Mouse (Mus musculus): ENCODE measurements around the gene Nop53. TPM values are rescaled to one million over a fixed set of nuclear protein-coding genes. Genes with fewer than 3 reads are reported as not detected.

Gene Nop53
- polyA plus RNA-seq, 1 experiment from 2014 or later: 195 TPM

DNA sequence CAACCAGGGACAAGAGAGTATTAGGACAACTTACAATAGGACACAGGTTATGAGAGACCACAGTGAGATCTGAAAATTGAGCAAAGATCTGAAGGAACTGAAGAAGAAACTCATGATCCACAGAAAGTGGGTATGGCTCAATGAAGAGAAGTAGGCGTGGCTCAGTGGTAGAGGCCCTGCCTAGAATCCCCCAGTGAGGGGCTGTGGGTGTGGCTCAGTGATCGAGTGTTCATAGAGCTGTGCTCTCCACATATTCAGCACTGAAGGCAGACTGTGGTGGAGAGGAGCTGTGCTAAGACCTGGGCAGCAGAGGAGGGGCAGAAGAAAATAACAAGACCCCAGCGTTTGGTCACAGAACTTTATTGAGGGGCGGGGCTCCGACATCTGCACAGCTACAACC is 8.4 kb downstream of the Nop53 start:
- no peak overlapping the region for H3K9ac ChIP-seq
- H3K4me1 ChIP-seq: peaks cover 9% of the 10 kb centered on the region; the same call in 1 of the 2 replicates
- H3K27me3 ChIP-seq: no peaks in the 10 kb centered on the region
- WGBS: 90% methylated on average over 5 of the region's 5 CpGs
- no peak overlapping the region for H3K27ac ChIP-seq
- ATAC-seq (replicated peaks; ENCODE audit: low FRiP score): no peak
- no peak overlapping the region for H3K4me2 ChIP-seq
- no peak overlapping the region for H3K4me3 ChIP-seq (replicated peaks)
- no peaks in the 10 kb centered on the region; the same call in 1 of the 2 replicates for H3K9me3 ChIP-seq (replicated peaks)
- peaks cover 74% of the 10 kb centered on the region for H3K36me3 ChIP-seq

GRCm38 (mm10) chr7:15933437-15934359 is 12.2 kb downstream of the Nop53 start:
- H3K27me3 ChIP-seq: no peaks in the 10 kb centered on the region
- no peak overlapping the region for H3K9ac ChIP-seq
- peak; percentile 61 for ATAC-seq (replicated peaks; ENCODE audit: low FRiP score)
- H3K27ac ChIP-seq: peak overlapping the region; percentile 77
- H3K4me3 ChIP-seq (replicated peaks): no peak overlapping the region
- peaks cover 36% of the 10 kb centered on the region for H3K36me3 ChIP-seq
- H3K4me2 ChIP-seq: peak overlapping the region; percentile 5; the same call in 1 of the 2 replicates
- no peaks in the 10 kb centered on the region; the same call in 1 of the 2 replicates for H3K9me3 ChIP-seq (replicated peaks)
- H3K4me1 ChIP-seq: peaks cover 9% of the 10 kb centered on the region; the same call in 1 of the 2 replicates
- 40% methylated on average over 16 of the region's 16 CpGs for WGBS

DNA sequence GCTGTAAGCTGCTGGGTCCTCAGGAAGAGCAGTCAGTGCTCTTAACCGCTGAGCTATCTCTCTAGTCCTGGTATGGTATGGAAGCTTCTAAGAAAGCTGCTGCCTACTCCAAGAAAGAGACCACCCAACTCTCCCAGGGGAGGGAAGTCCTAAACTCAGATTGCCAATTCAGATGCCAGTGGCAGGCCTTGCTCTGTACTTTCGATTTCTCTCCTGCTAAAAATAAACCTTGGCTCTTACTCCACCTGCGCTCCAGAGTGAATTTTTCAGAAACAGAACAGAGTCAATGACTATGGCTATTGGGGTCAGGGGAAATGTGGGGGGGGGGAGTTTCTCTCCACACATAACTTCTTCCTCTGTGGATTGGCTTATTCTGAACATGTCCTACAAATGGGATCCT is 14.2 kb downstream of the Nop53 start:
- Histone ChIP-seq H3K27ac (no peak overlapping the region), H3K4me3 (replicated peaks) (no peak overlapping the region), H3K9me3 (replicated peaks) (no peaks in the 10 kb centered on the region; the same call in 1 of the 2 replicates), H3K27me3 (no peaks in the 10 kb centered on the region), H3K36me3 (peaks cover 16% of the 10 kb centered on the region), H3K4me2 (no peak overlapping the region), H3K9ac (no peak overlapping the region), H3K4me1 (peaks cover 9% of the 10 kb centered on the region; the same call in 1 of the 2 replicates)
- no peak for ATAC-seq (replicated peaks; ENCODE audit: low FRiP score)
- 88% methylated on average over 3 of the region's 3 CpGs for WGBS

DNA sequence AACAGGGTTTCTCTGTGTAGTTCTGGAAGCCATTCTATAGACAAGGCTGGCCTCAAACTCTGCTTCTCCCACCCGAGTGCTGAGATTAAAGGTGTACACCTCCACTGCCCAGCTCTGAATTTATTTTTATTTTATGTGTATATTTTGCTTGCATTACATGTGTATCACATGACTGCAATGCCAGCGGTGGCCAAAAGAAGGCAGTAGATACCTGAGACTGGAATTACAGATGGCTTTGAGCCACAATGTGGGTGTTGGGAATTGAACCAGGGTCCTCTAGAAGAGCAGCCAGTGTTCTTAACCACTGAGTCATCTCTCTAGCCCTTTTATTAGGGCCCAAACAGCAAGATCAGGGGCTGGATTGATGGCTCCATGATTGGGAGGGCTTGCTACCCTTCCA is 15.3 kb downstream of the Nop53 start:
- Histone ChIP-seq H3K4me1 (peaks cover 9% of the 10 kb centered on the region; the same call in 1 of the 2 replicates), H3K9me3 (replicated peaks) (no peaks in the 10 kb centered on the region; the same call in 1 of the 2 replicates), H3K27ac (no peak overlapping the region), H3K4me2 (no peak overlapping the region), H3K9ac (no peak overlapping the region), H3K4me3 (replicated peaks) (no peak overlapping the region), H3K36me3 (peaks cover 5% of the 10 kb centered on the region; the same call in 1 of the 2 replicates), H3K27me3 (no peaks in the 10 kb centered on the region)
- no peak for ATAC-seq (replicated peaks; ENCODE audit: low FRiP score)
- WGBS: 61% methylated on average over 2 of the region's 2 CpGs

- WGBS: 44% methylated on average over 4 of the region's 4 CpGs
Measured at GRCm38 (mm10) chr7:15929910-15930309, 16.0 kb downstream of the Nop53 start.

DNA sequence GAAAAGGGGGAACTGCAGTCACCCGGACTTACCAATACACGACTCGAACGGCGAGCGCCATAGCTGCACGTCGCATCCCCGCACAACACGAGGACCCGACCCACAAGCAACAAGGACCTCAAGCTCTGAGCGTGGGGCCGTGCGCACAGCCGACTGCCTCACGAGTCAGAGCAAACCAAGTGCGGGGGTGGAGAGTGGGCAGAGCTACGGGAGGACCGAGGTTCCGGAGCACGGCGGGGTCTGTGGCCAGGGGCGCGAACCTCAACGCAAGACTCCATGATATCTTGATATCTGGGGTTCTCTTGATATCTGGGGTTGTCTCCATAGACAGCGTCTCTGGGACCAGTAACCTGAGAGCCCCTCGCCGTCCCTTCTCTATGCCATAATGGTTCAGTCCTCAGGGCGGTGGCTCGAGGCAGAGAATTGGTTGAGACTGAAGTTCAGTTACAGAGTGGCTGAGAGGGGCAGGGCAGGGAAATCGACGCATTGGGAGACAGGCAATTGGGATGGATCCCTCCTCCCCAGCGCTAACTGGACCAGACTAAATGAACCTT is 23.6 kb downstream of the Nop53 start, which contains the start of gene Selenow:
TSS of gene Selenow (minus strand) at position 183 of the 554 bp plus-strand sequence.
- peaks cover 30% of the 10 kb centered on the region for H3K36me3 ChIP-seq
- peak within 1 kb of the TSS; percentile 83 for H3K4me2 ChIP-seq
- 0% methylated on average over 33 of the region's 33 CpGs for WGBS

More at GRCm38 (mm10) chr7:15929910-15930309, 16.0 kb downstream of the Nop53 start:
- Histone ChIP-seq H3K27ac (no peak overlapping the region), H3K36me3 (no peaks in the 10 kb centered on the region; the same call in 1 of the 2 replicates), H3K4me2 (no peak overlapping the region), H3K9me3 (replicated peaks) (no peaks in the 10 kb centered on the region), H3K4me3 (replicated peaks) (no peak overlapping the region), H3K4me1 (peaks cover 9% of the 10 kb centered on the region; the same call in 1 of the 2 replicates), H3K27me3 (no peaks in the 10 kb centered on the region), H3K9ac (no peak overlapping the region)
- ATAC-seq (replicated peaks; ENCODE audit: low FRiP score): 0 out of 2 replicates have a peak, but pooled peaks have one; percentile 44

DNA sequence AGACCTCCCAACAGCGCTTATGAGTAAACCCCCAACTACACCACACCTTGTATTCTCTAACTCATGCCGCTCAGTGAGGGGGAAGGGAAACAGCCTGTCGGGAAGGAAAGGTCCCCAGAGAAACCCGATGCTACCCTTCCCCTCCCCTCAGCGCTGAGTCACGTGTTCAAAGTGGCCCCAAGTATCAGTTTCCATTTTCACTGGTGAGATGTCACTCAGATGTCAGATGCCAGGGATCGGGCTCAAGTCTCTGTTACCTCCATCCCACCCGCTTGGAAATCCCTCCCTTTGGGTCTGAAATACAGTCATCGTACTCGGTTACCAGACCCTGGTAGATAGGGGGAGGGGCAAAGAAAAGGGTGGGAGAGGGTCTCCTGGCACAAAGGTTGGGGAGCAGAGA is 24.1 kb downstream of the Nop53 start:
- ATAC-seq (replicated peaks; ENCODE audit: low FRiP score): peak; percentile 73

More for the DNA sequence above, 23.6 kb downstream of the Nop53 start, which contains the start of gene Selenow:
- Histone ChIP-seq H3K4me3 (replicated peaks) (peak within 1 kb of the TSS; percentile 74), H3K27ac (peak within 1 kb of the TSS; percentile 81), H3K27me3 (no peaks in the 10 kb centered on the region), H3K9ac (peak within 1 kb of the TSS; percentile 77), H3K9me3 (replicated peaks) (no peaks in the 10 kb centered on the region), H3K4me1 (peaks cover 27% of the 10 kb centered on the region)
- ATAC-seq (replicated peaks; ENCODE audit: low FRiP score): peak; percentile 95

DNA sequence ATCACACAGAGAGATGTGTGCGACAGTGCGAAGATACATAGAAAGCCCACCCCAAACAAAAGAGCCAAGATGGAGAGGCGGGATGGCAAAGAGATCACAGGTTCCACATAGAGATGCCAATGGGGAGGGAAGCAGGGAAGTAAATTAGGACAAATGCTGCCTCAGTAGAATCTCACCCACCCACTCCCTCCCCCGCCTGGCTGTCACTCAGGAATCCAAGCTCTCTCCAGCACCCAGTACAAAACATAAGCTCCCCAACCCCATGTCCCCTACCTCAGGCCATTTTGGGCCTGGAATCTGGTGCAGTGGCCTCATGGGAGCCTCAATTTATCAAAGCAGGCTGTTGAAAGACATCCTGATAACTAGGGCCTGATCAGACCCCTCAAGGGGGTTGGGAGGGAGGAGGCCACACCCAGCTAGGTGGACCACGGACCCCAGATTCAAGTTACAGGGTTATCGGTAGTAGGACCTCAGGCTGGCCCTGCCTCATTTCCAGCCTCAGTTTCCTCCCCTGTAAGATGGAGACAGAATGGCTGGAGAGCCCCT is 25.2 kb downstream of the Nop53 start:
- no peaks in the 10 kb centered on the region for H3K27me3 ChIP-seq

More for the DNA sequence above, 24.1 kb downstream of the Nop53 start:
- Histone ChIP-seq H3K9ac (peak overlapping the region; percentile 77), H3K36me3 (peaks cover 35% of the 10 kb centered on the region), H3K4me1 (peaks cover 27% of the 10 kb centered on the region), H3K27me3 (no peaks in the 10 kb centered on the region), H3K9me3 (replicated peaks) (no peaks in the 10 kb centered on the region), H3K27ac (peak overlapping the region; percentile 81), H3K4me2 (peak overlapping the region; percentile 83), H3K4me3 (replicated peaks) (peak overlapping the region; percentile 74)
- WGBS: 0% methylated on average over 10 of the region's 10 CpGs

GRCm38 (mm10) chr7:15919947-15920346 is 25.9 kb downstream of the Nop53 start:
- Histone ChIP-seq H3K27ac (no peak overlapping the region), H3K9ac (no peak overlapping the region), H3K36me3 (peaks cover 39% of the 10 kb centered on the region), H3K27me3 (no peaks in the 10 kb centered on the region), H3K4me2 (peak overlapping the region; percentile 83), H3K4me1 (peaks cover 27% of the 10 kb centered on the region), H3K9me3 (replicated peaks) (no peaks in the 10 kb centered on the region), H3K4me3 (replicated peaks) (peak overlapping the region; percentile 74; the same call in 1 of the 2 replicates)
- no peak for ATAC-seq (replicated peaks; ENCODE audit: low FRiP score)
- WGBS: 94% methylated on average over 9 of the region's 9 CpGs

More for the DNA sequence above, 25.2 kb downstream of the Nop53 start:
- Histone ChIP-seq H3K9ac (peak overlapping the region; percentile 77), H3K4me2 (peak overlapping the region; percentile 83), H3K27ac (no peak overlapping the region), H3K36me3 (peaks cover 39% of the 10 kb centered on the region), H3K4me1 (peaks cover 27% of the 10 kb centered on the region), H3K4me3 (replicated peaks) (peak overlapping the region; percentile 74), H3K9me3 (replicated peaks) (no peaks in the 10 kb centered on the region)
- no peak for ATAC-seq (replicated peaks; ENCODE audit: low FRiP score)
- 86% methylated on average over 6 of the region's 6 CpGs for whole genome bisulfite sequencing

GRCm38 (mm10) chr7:15918371-15918770 is 27.5 kb downstream of the Nop53 start:
- Histone ChIP-seq H3K36me3 (peaks cover 39% of the 10 kb centered on the region), H3K4me1 (peaks cover 27% of the 10 kb centered on the region), H3K27me3 (no peaks in the 10 kb centered on the region), H3K4me2 (no peak overlapping the region), H3K27ac (no peak overlapping the region), H3K9ac (no peak overlapping the region), H3K9me3 (replicated peaks) (no peaks in the 10 kb centered on the region), H3K4me3 (replicated peaks) (no peak overlapping the region)
- ATAC-seq (replicated peaks; ENCODE audit: low FRiP score): no peak

DNA sequence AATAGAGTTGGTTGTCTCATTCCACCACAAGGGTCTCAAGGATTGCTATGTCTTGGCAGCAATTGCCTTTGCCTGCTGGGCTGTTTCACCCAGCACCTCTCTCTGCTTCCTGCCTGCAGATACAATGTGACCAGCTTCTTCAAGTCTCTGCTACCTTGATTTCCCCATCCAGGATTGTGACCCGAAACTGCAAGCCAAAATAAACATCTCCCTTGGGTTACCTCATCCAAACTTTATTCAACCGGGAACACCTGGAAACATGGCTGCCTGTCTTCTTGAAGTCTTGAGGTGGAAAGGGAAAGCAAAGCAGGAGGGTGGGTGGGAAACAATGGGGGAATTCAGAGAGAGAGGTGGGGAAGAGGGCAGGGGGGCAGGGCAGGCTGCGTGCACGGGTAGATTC is 28.9 kb downstream of the Nop53 start:
- Histone ChIP-seq H3K27ac (no peak overlapping the region), H3K4me3 (replicated peaks) (no peak overlapping the region), H3K9me3 (replicated peaks) (no peaks in the 10 kb centered on the region), H3K4me2 (no peak overlapping the region), H3K27me3 (no peaks in the 10 kb centered on the region), H3K36me3 (peaks cover 39% of the 10 kb centered on the region), H3K4me1 (peaks cover 20% of the 10 kb centered on the region), H3K9ac (no peak overlapping the region)
- WGBS: 87% methylated on average over 4 of the region's 4 CpGs
- no peak for ATAC-seq (replicated peaks; ENCODE audit: low FRiP score)
